Mouse (Mus musculus) liver, embryonic 14.5 days (tissue): ENCODE data around the gene Prtn3. TPM values are rescaled to one million over a fixed set of nuclear protein-coding genes. Genes with fewer than 3 reads are reported as not detected.

ENCODE experiments used
- ATAC-seq: fragments of 200-750 bp; cut with Nextera tagmentation; 2 replicates; pipeline ENCODE4 v1.8.0; 2017; ENCODE audit warnings: moderate number of reproducible peaks, mild to moderate bottlenecking, moderate library complexity; ENCODE audit not compliant: insufficient read depth
- DNase-seq, 3 experiments: peaks; one replicate each; pipeline ENCODE4 v3.0.0-alpha.2; 2012 to 2013; ENCODE audit warnings: low read depth in 3 of 3, low spot score in 3 of 3
- H3K27ac ChIP-seq: fragments of 300-500 bp; sonication (generic); 2 replicates; pipeline ENCODE4 v1.5.1; 2014; ENCODE audit warnings: moderate library complexity, mild to moderate bottlenecking, control low read depth, inconsistent platforms
- H3K27me3 ChIP-seq: fragments of 300-500 bp; sonication (generic); 2 replicates; pipeline ENCODE4 v1.6.1; 2014; ENCODE audit warnings: mild to moderate bottlenecking, low read length, moderate library complexity; ENCODE audit not compliant: control insufficient read depth, insufficient read depth
- H3K36me3 ChIP-seq: fragments of 300-500 bp; sonication (generic); replicated peaks from 2 replicates; pipeline ENCODE4 v1.6.1; 2014; ENCODE audit warnings: low read depth; ENCODE audit not compliant: control insufficient read depth, insufficient read depth
- H3K4me1 ChIP-seq, 2 experiments: fragments of 200-500 bp in 1 of 2; fragments of 300-500 bp in 1 of 2; sonication (generic) in 1 of 2; replicated peaks; 2 replicates each; pipeline ENCODE4 v1.6.1; 2012 to 2014; ENCODE audit warnings: antibody characterized with exemption in 1 of 2, inconsistent platforms in 1 of 2, low read length in 1 of 2; ENCODE audit not compliant: control insufficient read depth in 2 of 2, insufficient read depth in 2 of 2
- H3K4me2 ChIP-seq: fragments of 300-500 bp; sonication (generic); 2 replicates; pipeline ENCODE4 v1.6.1; 2014; ENCODE audit warnings: low read depth, mild to moderate bottlenecking, control low read depth, moderate library complexity
- H3K4me3 ChIP-seq, 2 experiments: fragments of 200-500 bp in 1 of 2; fragments of 300-500 bp in 1 of 2; sonication (generic) in 1 of 2; 2 replicates each; pipeline ENCODE4 v1.5.1; 2012 to 2014; ENCODE audit warnings: low read depth in 2 of 2, low read length in 2 of 2, mild to moderate bottlenecking in 2 of 2, control low read depth in 1 of 2, inconsistent platforms in 1 of 2, moderate library complexity in 1 of 2; ENCODE audit not compliant: insufficient read depth in 1 of 2
- H3K9ac ChIP-seq: fragments of 300-500 bp; sonication (generic); replicated peaks from 2 replicates; pipeline ENCODE4 v1.6.1; 2014; ENCODE audit warnings: mild to moderate bottlenecking, control low read depth, moderate library complexity
- H3K9me3 ChIP-seq: fragments of 300-500 bp; sonication (generic); 2 replicates; pipeline ENCODE4 v1.6.1; 2016; ENCODE audit warnings: low read length, mixed read lengths; ENCODE audit not compliant: control insufficient read depth
- CTCF ChIP-seq: IDR thresholded peaks from 2 replicates; pipeline ENCODE4 v1.5.1; 2016; ENCODE audit warnings: antibody characterized with exemption, low read depth, control low read depth
- EP300 ChIP-seq: IDR thresholded peaks from 2 replicates; pipeline ENCODE4 v1.6.1; 2016; ENCODE audit warnings: antibody characterized with exemption, low read depth
- WGBS: fragments of 180-500 bp; shearing (Covaris S2); extraction: QIAGEN DNeasy Blood & Tissue Kit; methylation state at CpG from one replicate; pipeline ENCODE4 v1.1.7; 2014; ENCODE audit not compliant: insufficient replicate concordance; 5-methylcytosine and 5-hydroxymethylcytosine counted together
- polyA plus RNA-seq, 2 experiments: library from polyadenylated mRNA; depleted of rRNA in 1 of 2; stranded (reverse) in 1 of 2; unstranded in 1 of 2; fragments of >200 nt; fragmentation: Nextera tagmentation in 1 of 2; extraction: Ambion mirVana in 1 of 2; gene quantifications; 2 replicates each; pipeline versions ENCODE4 v1.2.1 to v1.2.3; 2012 to 2014

The Prtn3 gene
- polyA plus RNA-seq, 2 experiments, result 132 to 133 TPM

GRCm38 (mm10) chr10:79896306-79896705, 22.0 kb downstream of the Prtn3 start:
- H3K9ac ChIP-seq, result no peak overlapping the region
- no peak overlapping the region for H3K4me2 ChIP-seq
- no peaks in the 10 kb centered on the region for H3K36me3 ChIP-seq
- WGBS, result 86% methylated on average over 16 of the region's 16 CpGs
- H3K4me1 ChIP-seq, result no peaks in the 10 kb centered on the region
- TF ChIP-seq CTCF (no peak), EP300 (no peak)
- H3K9me3 ChIP-seq, result no peaks in the 10 kb centered on the region
- ATAC-seq (no peak), DNase-seq (no peak)
- no peak overlapping the region for H3K4me3 ChIP-seq
- H3K27ac ChIP-seq, result no peak overlapping the region
- H3K27me3 ChIP-seq, result no peaks in the 10 kb centered on the region

DNA sequence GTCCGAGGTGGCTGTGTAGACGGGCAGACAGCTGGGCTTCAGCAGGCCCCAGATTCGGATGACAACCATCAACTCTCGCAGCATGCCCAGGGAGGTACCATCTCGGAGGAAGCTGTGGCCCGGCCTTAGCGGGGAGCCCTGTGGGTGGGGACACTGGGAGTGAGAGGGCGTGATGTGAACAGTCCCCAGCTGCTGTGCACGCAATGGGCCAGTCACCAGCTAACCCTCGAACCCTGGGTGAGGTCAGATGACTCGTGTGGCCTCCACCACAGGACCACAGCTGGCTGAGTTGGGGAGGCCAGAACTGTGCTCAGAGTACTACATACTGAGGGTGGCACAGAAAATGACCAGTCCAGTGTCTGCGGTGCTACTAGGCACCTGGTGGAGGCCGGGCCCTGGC, 22.5 kb downstream of the Prtn3 start:
- H3K4me3 ChIP-seq, result no peak overlapping the region
- H3K9ac ChIP-seq, result no peak overlapping the region
- H3K9me3 ChIP-seq, result no peaks in the 10 kb centered on the region
- H3K36me3 ChIP-seq, result no peaks in the 10 kb centered on the region
- TF ChIP-seq CTCF, result no peak
- TF ChIP-seq EP300, result no peak
- H3K4me2 ChIP-seq, result no peak overlapping the region
- DNase-seq, result no peak
- WGBS, result 79% methylated on average over 13 of the region's 13 CpGs
- no peaks in the 10 kb centered on the region for H3K27me3 ChIP-seq
- H3K4me1 ChIP-seq, result no peaks in the 10 kb centered on the region
- peak; percentile 7; the same call in 1 of the 2 replicates for ATAC-seq
- no peak overlapping the region for H3K27ac ChIP-seq

- TF ChIP-seq CTCF (no peak), EP300 (no peak)
- no peak overlapping the region; the same call in 1 of the 2 replicates for H3K27ac ChIP-seq
- WGBS, result 54% methylated on average over 20 of the region's 20 CpGs
Measured at GRCm38 (mm10) chr10:79897316-79898245, 23.3 kb downstream of the Prtn3 start.

DNA sequence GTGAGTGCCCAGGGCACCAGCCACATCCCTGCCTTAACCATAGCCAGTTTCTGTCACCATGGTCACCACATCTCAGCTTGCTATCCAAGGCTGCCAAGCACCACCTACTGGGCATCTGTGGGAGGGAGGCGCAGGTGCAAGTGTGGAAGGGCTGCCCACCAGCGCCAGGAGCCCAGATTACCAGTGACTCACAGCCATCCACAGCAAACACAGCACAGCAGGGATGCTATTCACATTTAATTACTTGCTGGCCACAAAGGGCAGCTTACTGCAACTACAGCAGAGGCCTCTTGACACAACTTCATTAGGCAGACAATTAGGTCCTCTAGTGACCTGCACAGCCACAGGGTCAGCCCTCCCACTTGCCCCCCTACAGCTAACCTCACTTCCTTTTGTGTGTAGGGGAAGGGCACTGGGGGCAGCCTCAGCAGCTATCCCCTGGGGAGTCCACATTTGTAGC, 26.7 kb downstream of the Prtn3 start:
- TF ChIP-seq EP300 (no peak), CTCF (peak; percentile 50)
- 64% methylated on average over 2 of the region's 2 CpGs for WGBS
- H3K4me2 ChIP-seq, result no peak overlapping the region
- H3K27ac ChIP-seq, result no peak overlapping the region
- ATAC-seq (no peak), DNase-seq (no peak)
- H3K9me3 ChIP-seq, result no peaks in the 10 kb centered on the region
- no peaks in the 10 kb centered on the region for H3K27me3 ChIP-seq
- no peaks in the 10 kb centered on the region for H3K4me1 ChIP-seq
- H3K36me3 ChIP-seq, result peaks cover 3% of the 10 kb centered on the region; the same call in 1 of the 2 replicates
- no peak overlapping the region for H3K9ac ChIP-seq
- no peak overlapping the region for H3K4me3 ChIP-seq

More at GRCm38 (mm10) chr10:79897316-79898245, 23.3 kb downstream of the Prtn3 start:
- no peak overlapping the region for H3K9ac ChIP-seq
- no peaks in the 10 kb centered on the region for H3K27me3 ChIP-seq
- ATAC-seq, result peak; percentile 64
- H3K4me2 ChIP-seq, result peak overlapping the region; percentile 28
- no peaks in the 10 kb centered on the region for H3K36me3 ChIP-seq
- H3K4me1 ChIP-seq, result no peaks in the 10 kb centered on the region
- no peak for DNase-seq
- H3K4me3 ChIP-seq, result 0 out of 4 replicates have a peak overlapping the region, but pooled peaks of 1 of the 2 experiments have one; percentile 9
- H3K9me3 ChIP-seq, result no peaks in the 10 kb centered on the region

- Histone ChIP-seq H3K4me1 (peaks cover 3 to 10% of the 10 kb centered on the region in 2 experiments; a peak in 3 of 4 replicates), H3K36me3 (peaks cover 3% of the 10 kb centered on the region; the same call in 1 of the 2 replicates)
- 85% methylated on average over 9 of the region's 9 CpGs for WGBS
Measured at GRCm38 (mm10) chr10:79906712-79907111, 32.4 kb downstream of the Prtn3 start.

More at GRCm38 (mm10) chr10:79906712-79907111, 32.4 kb downstream of the Prtn3 start:
- Histone ChIP-seq H3K9ac (no peak overlapping the region), H3K4me3 (no peak overlapping the region), H3K4me2 (no peak overlapping the region), H3K27ac (no peak overlapping the region), H3K27me3 (no peaks in the 10 kb centered on the region), H3K9me3 (no peaks in the 10 kb centered on the region)
- no peak for TF ChIP-seq CTCF
- no peak for TF ChIP-seq EP300
- no peak for DNase-seq
- ATAC-seq, result no peak
